Mouse (Mus musculus): ENCODE measurements around the gene Kcnma1.
A peak's percentile ranks its signal among the peaks of the same experiment; 100 is the strongest.

The Kcnma1 gene

GRCm38 (mm10) chr14:23581282-23581681 is 433.0 kb downstream of the Kcnma1 start:
- no peak for DNase-seq

GRCm38 (mm10) chr14:23575951-23576350 is 438.3 kb downstream of the Kcnma1 start:
- DNase-seq = no peak

- DNase-seq = no peak
These were observed 440.2 kb downstream of the Kcnma1 start for GRCm38 (mm10) chr14:23574136-23574535.

GRCm38 (mm10) chr14:23573385-23573784 is 440.9 kb downstream of the Kcnma1 start:
- DNase-seq = no peak

GRCm38 (mm10) chr14:23572778-23573177 is 441.5 kb downstream of the Kcnma1 start:
- no peak for DNase-seq

- peak; percentile 25 for DNase-seq
These were observed 444.0 kb downstream of the Kcnma1 start for GRCm38 (mm10) chr14:23570251-23570650.

- no peak for DNase-seq
These were observed 448.4 kb downstream of the Kcnma1 start for GRCm38 (mm10) chr14:23565931-23566330.

- DNase-seq = no peak
These were observed 449.8 kb downstream of the Kcnma1 start for GRCm38 (mm10) chr14:23564474-23564873.

- DNase-seq = no peak
These were observed 451.1 kb downstream of the Kcnma1 start for GRCm38 (mm10) chr14:23563180-23563579.

- DNase-seq = no peak
These were observed 458.6 kb downstream of the Kcnma1 start for GRCm38 (mm10) chr14:23555647-23556046.

GRCm38 (mm10) chr14:23552252-23552974 is 461.9 kb downstream of the Kcnma1 start:
- DNase-seq = no peak

GRCm38 (mm10) chr14:23550467-23550866 is 463.8 kb downstream of the Kcnma1 start:
- DNase-seq = no peak

- no peak for DNase-seq
These were observed 472.2 kb downstream of the Kcnma1 start for GRCm38 (mm10) chr14:23542131-23542530.

- DNase-seq = no peak
These were observed 474.7 kb downstream of the Kcnma1 start for GRCm38 (mm10) chr14:23539621-23540020.

GRCm38 (mm10) chr14:23533346-23533745 is 480.9 kb downstream of the Kcnma1 start:
- no peak for DNase-seq

- DNase-seq = no peak
These were observed 482.4 kb downstream of the Kcnma1 start for GRCm38 (mm10) chr14:23531735-23532525.

- DNase-seq = peak; percentile 42
These were observed 484.6 kb downstream of the Kcnma1 start for GRCm38 (mm10) chr14:23529720-23530119.

GRCm38 (mm10) chr14:23529229-23529628 is 485.1 kb downstream of the Kcnma1 start:
- DNase-seq = no peak

- no peak for DNase-seq
These were observed 488.4 kb downstream of the Kcnma1 start for GRCm38 (mm10) chr14:23525910-23526309.

GRCm38 (mm10) chr14:23523825-23524491 is 490.3 kb downstream of the Kcnma1 start:
- no peak for DNase-seq

GRCm38 (mm10) chr14:23522606-23523159 is 491.6 kb downstream of the Kcnma1 start:
- no peak for DNase-seq

GRCm38 (mm10) chr14:23521080-23521684 is 493.1 kb downstream of the Kcnma1 start:
- DNase-seq = no peak

- DNase-seq = no peak
These were observed 496.9 kb downstream of the Kcnma1 start for GRCm38 (mm10) chr14:23517374-23517773.
